ENCODE assay signal across 8 mouse cellular contexts in the genomic region with DNA sequence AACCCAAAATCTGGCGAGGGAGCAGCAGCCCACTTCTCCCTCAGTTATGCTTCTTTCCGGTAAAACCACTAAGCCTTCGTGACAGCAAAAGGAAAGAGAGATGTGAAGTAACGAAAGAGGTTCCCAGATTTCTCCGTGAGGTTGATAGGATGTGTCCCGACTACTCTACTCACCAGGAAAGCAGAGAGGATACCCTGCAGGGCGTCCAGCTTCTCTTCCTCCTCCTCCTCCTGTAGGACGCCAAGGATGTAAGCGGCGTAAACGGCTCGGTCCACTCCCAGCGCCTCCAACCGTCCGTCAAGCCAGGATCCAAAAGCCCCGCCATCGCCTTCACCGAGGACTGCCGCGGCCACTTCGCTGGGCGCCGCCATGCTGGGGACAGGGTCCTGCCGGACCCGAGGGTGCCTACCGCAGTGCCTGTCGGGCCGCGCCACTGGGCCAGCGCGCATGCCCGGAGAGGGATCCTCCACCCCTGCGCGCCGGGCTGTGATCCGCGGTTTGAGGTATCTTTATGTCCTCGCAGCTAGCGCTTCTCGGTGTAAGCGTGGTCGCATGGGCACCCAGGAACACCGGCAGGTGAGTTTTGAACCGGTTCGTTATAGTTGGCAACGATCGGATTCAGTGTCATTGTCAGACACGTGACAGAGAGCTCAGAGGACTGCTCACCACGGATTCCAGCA. TPM values are rescaled to one million over a fixed set of nuclear protein-coding genes. Genes with fewer than 3 reads are reported as not detected.
DNase-seq lines count a peak whose midpoint lies in the region; ATAC-seq and TF ChIP-seq lines count a peak whose summit lies in the region.

A gene (minus strand): TSS at position 445 of the 680 bp plus-strand sequence.

- peak within 1 kb of the TSS; percentile 79 for H3K4me2 ChIP-seq in forebrain, embryonic 13.5 days
- peak within 1 kb of the TSS; percentile 80 for H3K4me2 ChIP-seq in liver, embryonic 15.5 days
- peak within 1 kb of the TSS; percentile 85 for H3K4me2 ChIP-seq in neural tube, embryonic 11.5 days (ENCODE audit: low read depth)
- peak within 1 kb of the TSS; percentile 90 for H3K4me2 ChIP-seq in stomach, embryonic 16.5 days (ENCODE audit: low read depth, low read length)

- H3K9ac ChIP-seq in ES-Bruce4 (ENCODE audit: low read depth, poor library complexity, severe bottlenecking): peak within 1 kb of the TSS; percentile 73
- H3K9ac ChIP-seq in forebrain, embryonic 13.5 days: peak within 1 kb of the TSS; percentile 83
- peak within 1 kb of the TSS; percentile 65 for H3K9ac ChIP-seq in liver, embryonic 15.5 days
- H3K9ac ChIP-seq in neural tube, embryonic 11.5 days (ENCODE audit: low read length): peak within 1 kb of the TSS; percentile 84
- H3K9ac ChIP-seq in stomach, embryonic 16.5 days (ENCODE audit: low read length): peak within 1 kb of the TSS; percentile 93

- peak; percentile 92 to 93 for DNase-seq in heart, postnatal 10 days
- DNase-seq in kidney, postnatal 4 days: peak; percentile 93 to 94
- peak; percentile 91 for DNase-seq in neural tube, embryonic 11.5 days (ENCODE audit: low spot score)

- no peaks in the 10 kb centered on the region; the same call in 1 of the 2 replicates for H3K36me3 ChIP-seq in ES-Bruce4 (ENCODE audit: control insufficient read depth, insufficient read depth, low read length, poor library complexity, severe bottlenecking)
- peaks cover 13% of the 10 kb centered on the region for H3K36me3 ChIP-seq in forebrain, embryonic 13.5 days (ENCODE audit: poor library complexity, severe bottlenecking)
- no peaks in the 10 kb centered on the region for H3K36me3 ChIP-seq in liver, embryonic 15.5 days (replicated peaks)
- no peaks in the 10 kb centered on the region for H3K36me3 ChIP-seq in neural tube, embryonic 11.5 days (ENCODE audit: control insufficient read depth, insufficient read depth, low read length)
- no peaks in the 10 kb centered on the region; the same call in 1 of the 2 replicates for H3K36me3 ChIP-seq in stomach, embryonic 16.5 days (ENCODE audit: control insufficient read depth, insufficient read depth, low read length)

- TF ChIP-seq POLR2A in ES-Bruce4 (IDR thresholded peaks at IDR 0.05; ENCODE audit: insufficient read depth, low read length): peak; percentile 64

- TF ChIP-seq CTCF in ES-Bruce4 (IDR thresholded peaks at IDR 0.05; ENCODE audit: low read depth, low read length): no peak

- no peaks in the 10 kb centered on the region for H3K4me1 ChIP-seq in ES-Bruce4 (ENCODE audit: control insufficient read depth, insufficient read depth, low read length)
- H3K4me1 ChIP-seq in forebrain, embryonic 13.5 days: peaks cover 20% of the 10 kb centered on the region
- H3K4me1 ChIP-seq in liver, embryonic 15.5 days (replicated peaks): peaks cover 24% of the 10 kb centered on the region; the same call in 1 of the 2 replicates
- peaks cover 6% of the 10 kb centered on the region; the same call in 1 of the 2 replicates for H3K4me1 ChIP-seq in neural tube, embryonic 11.5 days (ENCODE audit: control insufficient read depth, insufficient read depth, low read length)
- H3K4me1 ChIP-seq in stomach, embryonic 16.5 days (ENCODE audit: control insufficient read depth, insufficient read depth, low read length): peaks cover 13% of the 10 kb centered on the region

- WGBS in forebrain, embryonic 13.5 days: under 1% methylated on average over 49 of the region's 49 CpGs
- under 1% methylated on average over 49 of the region's 49 CpGs for WGBS in liver, embryonic 15.5 days (ENCODE audit: insufficient replicate concordance)
- WGBS in neural tube, embryonic 11.5 days: under 1% methylated on average over 48 of the region's 49 CpGs
- under 1% methylated on average over 49 of the region's 49 CpGs for WGBS in stomach, embryonic 16.5 days

- H3K4me3 ChIP-seq in ES-Bruce4 (ENCODE audit: low read depth, low read length): peak within 1 kb of the TSS; percentile 79
- H3K4me3 ChIP-seq in forebrain, embryonic 13.5 days: peak within 1 kb of the TSS; percentile 79
- H3K4me3 ChIP-seq in liver, embryonic 15.5 days (replicated peaks): peak within 1 kb of the TSS; percentile 74
- H3K4me3 ChIP-seq in neural tube, embryonic 11.5 days (ENCODE audit: low read depth, low read length): peak within 1 kb of the TSS; percentile 84
- H3K4me3 ChIP-seq in stomach, embryonic 16.5 days (replicated peaks; ENCODE audit: low read length): peak within 1 kb of the TSS; percentile 91

- H3K27ac ChIP-seq in ES-Bruce4 (ENCODE audit: insufficient read depth, low read length): no peak within 1 kb of the TSS
- peak within 1 kb of the TSS; percentile 26; the same call in 1 of the 2 replicates for H3K27ac ChIP-seq in forebrain, embryonic 13.5 days
- no peak within 1 kb of the TSS for H3K27ac ChIP-seq in liver, embryonic 15.5 days (replicated peaks)
- 0 out of 2 replicates have a peak within 1 kb of the TSS, but pooled peaks have one; percentile 20 for H3K27ac ChIP-seq in neural tube, embryonic 11.5 days (ENCODE audit: low read depth, low read length)
- peak within 1 kb of the TSS; percentile 50 for H3K27ac ChIP-seq in stomach, embryonic 16.5 days (ENCODE audit: low read length)

- TF ChIP-seq EP300 in ES-Bruce4 (IDR thresholded peaks at IDR 0.05; ENCODE audit: insufficient read depth, low read depth, low read length): no peak

- no peaks in the 10 kb centered on the region for H3K27me3 ChIP-seq in ES-Bruce4 (ENCODE audit: control insufficient read depth, insufficient read depth, low read length, poor library complexity, severe bottlenecking)
- H3K27me3 ChIP-seq in forebrain, embryonic 13.5 days: no peaks in the 10 kb centered on the region
- H3K27me3 ChIP-seq in liver, embryonic 15.5 days: no peaks in the 10 kb centered on the region
- H3K27me3 ChIP-seq in neural tube, embryonic 11.5 days (ENCODE audit: control insufficient read depth, insufficient read depth, low read length): no peaks in the 10 kb centered on the region
- no peaks in the 10 kb centered on the region for H3K27me3 ChIP-seq in stomach, embryonic 16.5 days (ENCODE audit: control insufficient read depth, insufficient read depth, low read length)

- ATAC-seq in cerebellum, adult (ENCODE audit: insufficient number of reproducible peaks, low FRiP score, low TSS enrichment): peak; percentile 94; the same call in 1 of the 2 replicates
- ATAC-seq in forebrain, embryonic 13.5 days: peak; percentile 97
- peak; percentile 96 for ATAC-seq in liver, embryonic 15.5 days (ENCODE audit: insufficient read depth)
- peak; percentile 85 for ATAC-seq in neural tube, embryonic 11.5 days (ENCODE audit: insufficient read depth, low FRiP score, low TSS enrichment)
- peak; percentile 97 for ATAC-seq in stomach, embryonic 16.5 days (ENCODE audit: insufficient read depth, low FRiP score)

- intact Hi-C loops in heart, postnatal 10 days (cut with DNase I): no loop called here

- no peaks in the 10 kb centered on the region for H3K9me3 ChIP-seq in ES-Bruce4 (replicated peaks; ENCODE audit: control insufficient read depth, insufficient read depth, low read length, poor library complexity, severe bottlenecking)
- H3K9me3 ChIP-seq in forebrain, embryonic 13.5 days (replicated peaks): no peaks in the 10 kb centered on the region
- no peaks in the 10 kb centered on the region for H3K9me3 ChIP-seq in liver, embryonic 15.5 days (replicated peaks)
- no peaks in the 10 kb centered on the region for H3K9me3 ChIP-seq in neural tube, embryonic 11.5 days (ENCODE audit: control insufficient read depth, low read length)
- no peaks in the 10 kb centered on the region for H3K9me3 ChIP-seq in stomach, embryonic 16.5 days (replicated peaks; ENCODE audit: control insufficient read depth, low read length)

RNA-seq across cellular contexts. Expression of the gene that starts here (rescaled TPM):
- 53.9 and 62.0 TPM in 2 replicates for polyA plus RNA-seq in ES-Bruce4 (2011; ENCODE audit: insufficient read depth, insufficient read length, low read depth, missing spikeins)
- polyA plus RNA-seq in forebrain, embryonic 13.5 days (2015; fragmentation: Nextera tagmentation; extraction: Ambion mirVana): 45.8 and 46.3 TPM in 2 replicates
- total RNA-seq in heart, postnatal 10 days (2021): 10 to 100 TPM; 19.7 to 22.7 TPM
- 13.4 and 13.6 TPM in 2 replicates for polyA plus RNA-seq in liver, embryonic 15.5 days (2015; fragmentation: Nextera tagmentation; extraction: Ambion mirVana)
- 53.8 and 55.9 TPM in 2 replicates for polyA plus RNA-seq in neural tube, embryonic 11.5 days (2014; fragmentation: Nextera tagmentation; extraction: Ambion mirVana)
- polyA plus RNA-seq in stomach, embryonic 16.5 days (2015; fragmentation: Nextera tagmentation; extraction: Ambion mirVana): 39.8 and 44.6 TPM in 2 replicates

Comparison
In these comparisons a context has a peak if more than half of its experiments do, and no peak if none do; other contexts are left out.
1. H3K27ac ChIP-seq: peak in forebrain, embryonic 13.5 days (single experiment), neural tube, embryonic 11.5 days (single experiment) and stomach, embryonic 16.5 days (single experiment); none in ES-Bruce4 (single experiment) and liver, embryonic 15.5 days (single experiment).
2. Peak in every context shown above with its lines, with median percentiles within 50 percentile points of each other: H3K4me3 ChIP-seq, H3K9ac ChIP-seq, ATAC-seq, H3K4me2 ChIP-seq and DNase-seq.